Mouse (Mus musculus): ENCODE data around the gene Apobec1.

DNA sequence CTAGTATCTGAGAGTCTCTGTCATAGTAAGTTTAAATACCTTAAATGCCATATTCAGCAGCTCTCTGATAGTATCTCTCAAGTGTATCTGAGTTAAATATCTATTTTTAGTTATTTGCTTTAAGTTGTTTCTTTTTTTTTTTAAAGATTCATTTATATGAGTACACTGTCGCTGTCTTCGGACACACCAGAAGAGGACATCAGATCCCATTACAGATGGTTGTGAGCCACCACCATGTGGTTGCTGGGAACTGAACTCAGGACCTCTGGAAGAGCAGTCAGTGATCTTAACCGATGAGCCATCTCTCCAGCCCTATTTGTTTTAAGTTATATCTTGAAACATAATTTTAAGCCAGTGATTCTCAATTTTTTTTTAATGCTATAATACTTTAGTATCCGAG, 1.2 kb downstream of the Apobec1 start:
- TF ChIP-seq GATA1 (IDR thresholded peaks at IDR 0.05; ENCODE audit: borderline replicate concordance, low read length), result no peak
- TF ChIP-seq FLI1 (IDR thresholded peaks at IDR 0.05; ENCODE audit: low read length), result no peak
